In genomic region chr11:96353522-96353841, GRCm38 (mm10) we compare ENCODE assay signal across 10 mouse cellular contexts. TPM values are rescaled to one million over a fixed set of nuclear protein-coding genes. Genes with fewer than 3 reads are reported as not detected.
DNase-seq lines count a peak whose midpoint lies in the region; ATAC-seq lines count a peak whose summit lies in the region.
"Had no signal": no experiment of that assay in that cellular context is flagged by ENCODE, and none has a peak within 500 bp of the region (broad histone marks: within the 10 kb centered on the region; RNA-seq: fewer than 3 reads in every experiment).

No protein-coding gene starts in this region.

- peak overlapping the region; percentile 91 for H3K4me2 ChIP-seq in kidney, embryonic 14.5 days (replicated peaks; ENCODE audit: low read depth, low read length)
- peak overlapping the region; percentile 32; the same call in 1 of the 2 replicates for H3K4me2 ChIP-seq in embryonic facial prominence, embryonic 15.5 days (replicated peaks)
- H3K4me2 ChIP-seq in liver, embryonic 11.5 days = peak overlapping the region; percentile 63
- no peak overlapping the region for H3K4me2 ChIP-seq in midbrain, embryonic 16.5 days (ENCODE audit: low read length)

- 1% methylated on average over 14 of the region's 14 CpGs for WGBS in kidney, embryonic 14.5 days
- 1% methylated on average over 14 of the region's 14 CpGs for WGBS in embryonic facial prominence, embryonic 15.5 days
- WGBS in liver, embryonic 11.5 days = 3% methylated on average over 14 of the region's 14 CpGs
- 2% methylated on average over 14 of the region's 14 CpGs for WGBS in midbrain, embryonic 16.5 days

- no peak for DNase-seq in kidney, postnatal 14 days
- DNase-seq in adipocyte (ENCODE audit: low spot score) = peak; percentile 70
- DNase-seq in liver, embryonic 11.5 days (ENCODE audit: low spot score) = no peak
- DNase-seq in cerebellum, adult 11-12 months = no peak
- DNase-seq: right cerebral cortex, postnatal 14 days had no signal

- no peaks in the 10 kb centered on the region for H3K9me3 ChIP-seq in kidney, embryonic 14.5 days (ENCODE audit: control insufficient read depth, low read length)
- H3K9me3 ChIP-seq in embryonic facial prominence, embryonic 15.5 days (replicated peaks) = no peaks in the 10 kb centered on the region
- H3K9me3 ChIP-seq in liver, embryonic 11.5 days (ENCODE audit: control insufficient read depth, low read length) = no peaks in the 10 kb centered on the region
- no peaks in the 10 kb centered on the region for H3K9me3 ChIP-seq in midbrain, embryonic 16.5 days (replicated peaks; ENCODE audit: control insufficient read depth, low read length, poor library complexity, severe bottlenecking)

- H3K27ac ChIP-seq in kidney, embryonic 14.5 days (ENCODE audit: low read depth, low read length) = peak overlapping the region; percentile 99
- no peak overlapping the region for H3K27ac ChIP-seq in embryonic facial prominence, embryonic 15.5 days (replicated peaks)
- H3K27ac ChIP-seq in liver, embryonic 11.5 days (ENCODE audit: low read depth, low read length) = peak overlapping the region; percentile 96
- H3K27ac ChIP-seq in midbrain, embryonic 16.5 days (ENCODE audit: low read length) = no peak overlapping the region
- H3K27ac ChIP-seq: left cerebral cortex, adult 2 months had no signal

- H3K4me3 ChIP-seq in kidney, embryonic 14.5 days (ENCODE audit: low read length) = peak overlapping the region; percentile 94
- H3K4me3 ChIP-seq in embryonic facial prominence, embryonic 15.5 days (replicated peaks) = peak overlapping the region; percentile 28
- peak overlapping the region; percentile 62 for H3K4me3 ChIP-seq in liver, embryonic 11.5 days (ENCODE audit: low read depth, low read length)
- no peak overlapping the region for H3K4me3 ChIP-seq in midbrain, embryonic 16.5 days (ENCODE audit: low read depth, low read length)
- H3K4me3 ChIP-seq: left cerebral cortex, adult 2 months had no signal

- H3K4me1 ChIP-seq in kidney, embryonic 14.5 days (ENCODE audit: control insufficient read depth, insufficient read depth, low read length) = peaks cover 33% of the 10 kb centered on the region
- peaks cover 15% of the 10 kb centered on the region; the same call in 1 of the 2 replicates for H3K4me1 ChIP-seq in embryonic facial prominence, embryonic 15.5 days
- no peaks in the 10 kb centered on the region for H3K4me1 ChIP-seq in liver, embryonic 11.5 days (replicated peaks; ENCODE audit: control insufficient read depth, insufficient read depth, low read length)
- H3K4me1 ChIP-seq in midbrain, embryonic 16.5 days (ENCODE audit: control insufficient read depth, insufficient read depth, low read length) = no peaks in the 10 kb centered on the region

- no peak for ATAC-seq in kidney, embryonic 14.5 days (ENCODE audit: low FRiP score, low TSS enrichment)
- no peak for ATAC-seq in embryonic facial prominence, embryonic 15.5 days (ENCODE audit: insufficient number of reproducible peaks, low FRiP score, low TSS enrichment, low read depth)
- no peak for ATAC-seq in liver, embryonic 11.5 days (replicated peaks; ENCODE audit: low FRiP score)
- ATAC-seq in cerebellum, adult (ENCODE audit: insufficient number of reproducible peaks, low FRiP score, low TSS enrichment) = no peak
- no peak for ATAC-seq in midbrain, embryonic 16.5 days

- H3K27me3 ChIP-seq in kidney, embryonic 14.5 days (ENCODE audit: control insufficient read depth, insufficient read depth, low read length) = no peaks in the 10 kb centered on the region
- peaks cover 94% of the 10 kb centered on the region for H3K27me3 ChIP-seq in embryonic facial prominence, embryonic 15.5 days
- H3K27me3 ChIP-seq in liver, embryonic 11.5 days (replicated peaks; ENCODE audit: control insufficient read depth, insufficient read depth, low read length) = peaks cover 85% of the 10 kb centered on the region
- peaks cover 78% of the 10 kb centered on the region for H3K27me3 ChIP-seq in midbrain, embryonic 16.5 days (ENCODE audit: control insufficient read depth, insufficient read depth, low read depth, low read length)

- peak overlapping the region; percentile 100 for H3K9ac ChIP-seq in kidney, embryonic 14.5 days (ENCODE audit: low read depth, low read length)
- no peak overlapping the region for H3K9ac ChIP-seq in embryonic facial prominence, embryonic 15.5 days
- peak overlapping the region; percentile 74 for H3K9ac ChIP-seq in liver, embryonic 11.5 days (ENCODE audit: low read depth, low read length)
- H3K9ac ChIP-seq in midbrain, embryonic 16.5 days (ENCODE audit: low read depth, low read length) = no peak overlapping the region

- peaks cover 7% of the 10 kb centered on the region; the same call in 1 of the 2 replicates for H3K36me3 ChIP-seq in kidney, embryonic 14.5 days (ENCODE audit: control insufficient read depth, insufficient read depth, low read length)
- no peaks in the 10 kb centered on the region for H3K36me3 ChIP-seq in embryonic facial prominence, embryonic 15.5 days
- no peaks in the 10 kb centered on the region for H3K36me3 ChIP-seq in liver, embryonic 11.5 days (ENCODE audit: control insufficient read depth, insufficient read depth, low read length)
- H3K36me3 ChIP-seq in midbrain, embryonic 16.5 days (ENCODE audit: control insufficient read depth, insufficient read depth, low read length) = no peaks in the 10 kb centered on the region

RNA-seq across cellular contexts. Expression of gene Hoxb2, which starts 3.2 kb away (rescaled TPM):
- 49.9 and 67.2 TPM in 2 replicates for polyA plus RNA-seq in kidney, embryonic 14.5 days (2014; fragmentation: Nextera tagmentation; extraction: Ambion mirVana)
- polyA plus RNA-seq in embryonic facial prominence, embryonic 15.5 days (2015; fragmentation: Nextera tagmentation; extraction: Ambion mirVana) = 1.1 and 1.4 TPM in 2 replicates
- polyA plus RNA-seq in liver, embryonic 11.5 days (2014; fragmentation: Nextera tagmentation; extraction: Ambion mirVana) = 11.2 and 11.3 TPM in 2 replicates
- 0.11 and 0.21 TPM in 2 replicates for polyA plus RNA-seq in midbrain, embryonic 16.5 days (2015; fragmentation: Nextera tagmentation; extraction: Ambion mirVana)

RNA-seq across cellular contexts. Expression of gene Hoxb1, which starts 12.1 kb away (rescaled TPM):
- 0.27 and 0.37 TPM in 2 replicates for polyA plus RNA-seq in kidney, embryonic 14.5 days (2014; fragmentation: Nextera tagmentation; extraction: Ambion mirVana)
- polyA plus RNA-seq in embryonic facial prominence, embryonic 15.5 days (2015; fragmentation: Nextera tagmentation; extraction: Ambion mirVana) = not detected in 2 replicates
- polyA plus RNA-seq in liver, embryonic 11.5 days (2014; fragmentation: Nextera tagmentation; extraction: Ambion mirVana) = 0.73 and 0.85 TPM in 2 replicates
- polyA plus RNA-seq in midbrain, embryonic 16.5 days (2015; fragmentation: Nextera tagmentation; extraction: Ambion mirVana) = not detected in 2 replicates

RNA-seq across cellular contexts. Expression of gene Hoxb3, which starts 30.4 kb away (rescaled TPM):
- polyA plus RNA-seq in kidney, embryonic 14.5 days (2014; fragmentation: Nextera tagmentation; extraction: Ambion mirVana) = 8.2 and 8.6 TPM in 2 replicates
- 0.07 TPM in 1 of 2 replicates, not detected in the other for polyA plus RNA-seq in embryonic facial prominence, embryonic 15.5 days (2015; fragmentation: Nextera tagmentation; extraction: Ambion mirVana)
- polyA plus RNA-seq in liver, embryonic 11.5 days (2014; fragmentation: Nextera tagmentation; extraction: Ambion mirVana) = 0.97 and 1.3 TPM in 2 replicates
- not detected in 2 replicates for polyA plus RNA-seq in midbrain, embryonic 16.5 days (2015; fragmentation: Nextera tagmentation; extraction: Ambion mirVana)

RNA-seq across cellular contexts. Expression of gene Hoxb4, which starts 35.4 kb away (rescaled TPM):
- 4.2 and 8.6 TPM in 2 replicates for polyA plus RNA-seq in kidney, embryonic 14.5 days (2014; fragmentation: Nextera tagmentation; extraction: Ambion mirVana)
- polyA plus RNA-seq in embryonic facial prominence, embryonic 15.5 days (2015; fragmentation: Nextera tagmentation; extraction: Ambion mirVana) = 0.11 TPM in 1 of 2 replicates, not detected in the other
- polyA plus RNA-seq in liver, embryonic 11.5 days (2014; fragmentation: Nextera tagmentation; extraction: Ambion mirVana) = 0.71 and 1.1 TPM in 2 replicates
- polyA plus RNA-seq in midbrain, embryonic 16.5 days (2015; fragmentation: Nextera tagmentation; extraction: Ambion mirVana) = not detected in 2 replicates

RNA-seq across cellular contexts. Expression of gene Hoxb5, which starts 50.3 kb away (rescaled TPM):
- 22.1 and 24.3 TPM in 2 replicates for polyA plus RNA-seq in kidney, embryonic 14.5 days (2014; fragmentation: Nextera tagmentation; extraction: Ambion mirVana)
- not detected in 2 replicates for polyA plus RNA-seq in embryonic facial prominence, embryonic 15.5 days (2015; fragmentation: Nextera tagmentation; extraction: Ambion mirVana)
- 3.7 and 4.5 TPM in 2 replicates for polyA plus RNA-seq in liver, embryonic 11.5 days (2014; fragmentation: Nextera tagmentation; extraction: Ambion mirVana)
- 0.14 TPM in 1 of 2 replicates, not detected in the other for polyA plus RNA-seq in midbrain, embryonic 16.5 days (2015; fragmentation: Nextera tagmentation; extraction: Ambion mirVana)

Comparison
In these comparisons a context has a peak if more than half of its experiments do, and no peak if none do; other contexts are left out.
1. H3K27ac ChIP-seq: peak in kidney, embryonic 14.5 days (single experiment) and liver, embryonic 11.5 days (single experiment); none in embryonic facial prominence, embryonic 15.5 days (single experiment) and midbrain, embryonic 16.5 days (single experiment).
2. H3K9ac ChIP-seq: peak in kidney, embryonic 14.5 days (single experiment) and liver, embryonic 11.5 days (single experiment); none in embryonic facial prominence, embryonic 15.5 days (single experiment) and midbrain, embryonic 16.5 days (single experiment).